Mouse (Mus musculus) midbrain, postnatal 0 days (tissue): ENCODE data around the gene Ap4s1. TPM values are rescaled to one million over a fixed set of nuclear protein-coding genes. Genes with fewer than 3 reads are reported as not detected.

ENCODE experiments used
- ATAC-seq: fragments of 200-750 bp; cut with Nextera tagmentation; 2 replicates; pipeline ENCODE4 v1.8.0; 2017; ENCODE audit warnings: moderate number of reproducible peaks, mild to moderate bottlenecking, moderate TSS enrichment, moderate library complexity; ENCODE audit not compliant: low FRiP score
- DNase-seq: peaks from one replicate; pipeline ENCODE4 v3.0.0-alpha.2; 2015; ENCODE audit warnings: low spot score
- H3K27ac ChIP-seq: fragments of 300-500 bp; sonication (generic); 2 replicates; pipeline ENCODE4 v1.5.1; 2014; ENCODE audit warnings: low read depth, mild to moderate bottlenecking, low read length, mixed read lengths
- H3K27me3 ChIP-seq: fragments of 300-500 bp; sonication (generic); 2 replicates; pipeline ENCODE4 v1.6.1; 2014; ENCODE audit warnings: low read length, control low read depth, mixed read lengths; ENCODE audit not compliant: insufficient read depth
- H3K36me3 ChIP-seq: fragments of 300-500 bp; sonication (generic); 2 replicates; pipeline ENCODE4 v1.6.1; 2014; ENCODE audit warnings: low read length, control low read depth, mixed read lengths; ENCODE audit not compliant: insufficient read depth
- H3K4me1 ChIP-seq: fragments of 300-500 bp; sonication (generic); 2 replicates; pipeline ENCODE4 v1.6.1; 2014; ENCODE audit warnings: mild to moderate bottlenecking, control low read depth, antibody characterized with exemption, low read length, mixed read lengths; ENCODE audit not compliant: insufficient read depth
- H3K4me2 ChIP-seq: fragments of 300-500 bp; sonication (generic); 2 replicates; pipeline ENCODE4 v1.6.1; 2014; ENCODE audit warnings: low read depth, mild to moderate bottlenecking, low read length, mixed read lengths; ENCODE audit not compliant: poor library complexity, severe bottlenecking
- H3K4me3 ChIP-seq: fragments of 300-500 bp; sonication (generic); 2 replicates; pipeline ENCODE4 v1.5.1; 2014; ENCODE audit warnings: low read depth, mild to moderate bottlenecking, low read length, moderate library complexity
- H3K9ac ChIP-seq: fragments of 300-500 bp; sonication (generic); replicated peaks from 2 replicates; pipeline ENCODE4 v1.6.1; 2014; ENCODE audit warnings: mild to moderate bottlenecking, low read length, moderate library complexity, mixed read lengths; ENCODE audit not compliant: poor library complexity, severe bottlenecking
- H3K9me3 ChIP-seq: fragments of 300-500 bp; sonication (generic); 2 replicates; pipeline ENCODE4 v1.6.1; 2016; ENCODE audit warnings: low read length, control low read depth
- CTCF ChIP-seq: IDR thresholded peaks from 2 replicates; pipeline ENCODE4 v1.5.1; 2016; ENCODE audit warnings: antibody characterized with exemption, mild to moderate bottlenecking
- WGBS: fragments of 180-500 bp; shearing (Covaris S2); extraction: QIAGEN DNeasy Blood & Tissue Kit; methylation state at CpG from one replicate; pipeline ENCODE4 v1.1.7; 2014; 5-methylcytosine and 5-hydroxymethylcytosine counted together
- polyA plus RNA-seq: library from polyadenylated mRNA; unstranded; fragments of >200 nt; fragmentation: Nextera tagmentation; extraction: Ambion mirVana; gene quantifications from 2 replicates; pipeline ENCODE4 v1.2.1, GENCODE M21; 2015
- total RNA-seq: library from RNA; depleted of rRNA; stranded (reverse); fragments of >200 nt; gene quantifications from 2 replicates; pipeline ENCODE4 v1.2.3, GENCODE M21; 2014

The Ap4s1 gene
- total and polyA plus RNA-seq, 2 experiments from 2014 or later, result 39.5 to 74.0 TPM

DNA sequence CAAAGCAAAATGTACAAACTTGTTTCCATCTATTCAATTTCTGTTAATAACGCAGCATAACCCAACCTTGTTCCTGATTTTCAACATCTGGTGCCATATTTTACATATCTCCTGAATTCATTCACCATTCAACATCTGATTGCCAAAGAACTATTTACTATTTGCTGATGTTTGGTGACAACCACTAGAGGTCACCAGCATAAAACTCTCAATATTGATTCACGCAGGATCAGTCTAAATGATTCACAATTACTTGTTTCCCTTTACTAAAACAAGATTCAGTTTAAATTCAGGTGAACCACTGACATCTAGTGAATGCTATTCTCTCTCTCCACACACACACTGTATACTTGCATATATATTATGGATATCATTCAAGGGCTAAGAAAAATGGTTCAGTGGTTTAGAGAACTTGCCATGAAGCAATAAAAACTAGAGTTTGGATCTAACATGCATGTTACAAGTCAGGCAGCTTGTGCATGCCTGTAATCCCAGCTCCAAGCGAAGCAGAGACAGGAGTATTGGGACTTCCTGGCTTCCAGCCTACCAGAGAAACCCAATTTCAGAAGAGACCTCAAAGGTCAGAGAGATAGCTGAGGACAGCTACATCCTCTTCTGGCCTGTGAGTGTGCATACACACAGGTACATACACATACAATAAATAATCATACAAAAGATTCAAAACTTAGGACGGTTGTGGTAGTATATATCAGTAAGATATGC lies 24.0 kb upstream of the Ap4s1 start:
- H3K4me1 ChIP-seq, result no peaks in the 10 kb centered on the region
- ATAC-seq, result no peak
- DNase-seq, result peak; percentile 33
- H3K4me2 ChIP-seq, result no peak overlapping the region
- H3K9ac ChIP-seq, result no peak overlapping the region
- H3K27me3 ChIP-seq, result no peaks in the 10 kb centered on the region
- H3K27ac ChIP-seq, result peak overlapping the region; percentile 14; the same call in 1 of the 2 replicates
- H3K4me3 ChIP-seq, result no peak overlapping the region
- no peaks in the 10 kb centered on the region for H3K9me3 ChIP-seq
- no peaks in the 10 kb centered on the region for H3K36me3 ChIP-seq
- 67% methylated on average over 4 of the region's 4 CpGs for WGBS
- TF ChIP-seq CTCF, result peak; percentile 74

DNA sequence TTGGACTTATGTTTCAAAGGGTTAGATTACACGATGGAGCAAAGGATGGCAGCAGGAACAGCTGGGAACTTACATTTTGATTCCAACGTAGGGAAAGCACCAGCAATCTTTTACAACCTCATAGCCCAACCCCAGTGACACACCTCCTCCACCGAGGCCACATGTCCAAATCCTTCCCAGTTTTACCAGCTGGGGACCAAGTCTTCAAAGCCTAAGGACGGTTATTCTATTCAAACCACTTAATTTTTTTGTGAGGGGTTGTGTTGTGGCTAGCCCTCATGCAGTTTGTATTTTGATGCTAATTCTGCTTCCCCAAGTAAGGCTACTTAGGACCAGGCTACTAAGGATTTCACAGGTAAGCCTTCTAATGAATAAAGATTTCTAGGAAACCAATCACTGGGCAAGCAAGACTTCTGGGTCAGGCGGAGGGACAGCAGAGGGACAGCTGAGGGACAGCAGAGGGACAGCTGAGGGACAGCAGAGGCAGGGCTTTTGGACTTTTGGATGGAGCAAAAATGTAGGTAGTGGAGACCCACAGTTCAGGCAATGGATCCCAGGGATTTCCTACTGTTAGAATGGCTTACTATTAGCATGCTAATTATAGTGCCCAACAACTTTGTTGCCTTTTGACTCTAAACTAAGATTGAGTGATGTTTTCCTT lies 19.5 kb upstream of the Ap4s1 start:
- ATAC-seq (no peak), DNase-seq (no peak)
- TF ChIP-seq CTCF, result no peak
- H3K9ac ChIP-seq, result no peak overlapping the region
- no peak overlapping the region for H3K4me3 ChIP-seq
- no peaks in the 10 kb centered on the region for H3K36me3 ChIP-seq
- H3K4me2 ChIP-seq, result no peak overlapping the region
- H3K27me3 ChIP-seq, result no peaks in the 10 kb centered on the region
- H3K4me1 ChIP-seq, result no peaks in the 10 kb centered on the region
- H3K27ac ChIP-seq, result no peak overlapping the region
- WGBS, result 29% methylated on average over 5 of the region's 5 CpGs
- H3K9me3 ChIP-seq, result no peaks in the 10 kb centered on the region

DNA sequence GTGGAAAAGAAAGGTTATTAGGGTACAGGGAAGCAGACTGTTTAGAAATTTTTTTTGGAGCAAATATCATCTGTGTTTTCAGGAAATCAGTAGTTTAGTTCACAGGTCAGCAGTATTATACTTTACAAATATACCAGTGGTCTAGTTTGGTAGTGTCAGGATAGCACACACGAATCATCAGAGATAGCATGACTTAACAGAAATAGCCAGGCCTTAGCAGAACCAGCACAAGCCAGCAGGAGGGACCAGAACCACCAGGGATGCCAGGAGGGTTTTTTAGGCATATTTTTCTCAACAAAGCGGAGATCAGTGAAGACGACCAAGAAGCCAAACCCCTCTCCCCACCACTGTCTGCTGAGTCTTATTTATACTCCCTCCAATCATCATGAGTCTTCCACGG lies 17.6 kb upstream of the Ap4s1 start:
- Histone ChIP-seq H3K36me3 (no peaks in the 10 kb centered on the region), H3K4me1 (no peaks in the 10 kb centered on the region), H3K4me2 (no peak overlapping the region), H3K27ac (no peak overlapping the region), H3K9ac (no peak overlapping the region), H3K9me3 (no peaks in the 10 kb centered on the region), H3K4me3 (no peak overlapping the region), H3K27me3 (no peaks in the 10 kb centered on the region)
- DNase-seq, result no peak
- no peak for TF ChIP-seq CTCF
- ATAC-seq, result no peak
- 60% methylated on average over 4 of the region's 4 CpGs for WGBS

DNA sequence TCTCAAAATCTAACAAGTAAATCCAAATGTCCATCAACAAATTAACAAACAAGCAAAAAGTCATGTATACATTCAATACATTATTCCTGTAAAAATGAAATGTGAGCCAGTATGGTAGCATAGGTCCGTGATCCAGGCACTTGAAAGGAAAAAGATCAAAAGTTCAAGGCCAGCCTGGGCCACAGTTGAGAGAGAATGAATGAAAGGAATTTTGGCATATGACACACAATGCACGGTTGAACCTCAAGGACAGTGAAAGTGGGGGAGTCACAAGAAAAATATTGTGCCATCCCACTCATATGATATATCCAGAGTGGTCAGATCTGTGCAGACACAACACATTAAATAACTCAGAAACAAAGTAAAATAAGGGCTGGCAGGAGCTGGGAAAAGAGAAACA lies 14.4 kb upstream of the Ap4s1 start:
- no peak overlapping the region for H3K27ac ChIP-seq
- DNase-seq, result no peak
- no peaks in the 10 kb centered on the region for H3K36me3 ChIP-seq
- H3K4me1 ChIP-seq, result no peaks in the 10 kb centered on the region
- no peak overlapping the region for H3K4me3 ChIP-seq
- H3K9ac ChIP-seq, result no peak overlapping the region
- ATAC-seq, result no peak
- H3K4me2 ChIP-seq, result no peak overlapping the region
- 70% methylated on average over 2 of the region's 2 CpGs for WGBS
- TF ChIP-seq CTCF, result no peak
- H3K9me3 ChIP-seq, result no peaks in the 10 kb centered on the region
- no peaks in the 10 kb centered on the region for H3K27me3 ChIP-seq

DNA sequence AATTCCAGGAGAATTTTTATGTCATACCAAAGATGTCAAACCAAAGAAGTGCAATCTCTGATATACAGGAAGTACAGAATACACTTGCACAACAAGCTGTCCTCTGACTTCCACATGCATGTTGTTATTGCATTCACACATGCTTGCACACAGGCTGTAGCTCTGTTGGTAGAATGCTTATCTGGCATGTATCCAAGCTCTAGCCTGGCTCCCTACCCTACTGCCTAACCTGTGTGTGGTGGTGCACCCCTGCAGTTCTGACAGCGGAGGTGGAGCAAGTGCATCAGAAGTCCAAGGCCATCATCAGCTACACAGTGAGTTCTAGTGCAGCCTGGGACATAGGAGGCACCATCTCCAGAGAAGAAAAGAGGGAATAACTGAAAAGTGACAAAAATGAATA lies 12.0 kb upstream of the Ap4s1 start:
- ATAC-seq (no peak), DNase-seq (peak; percentile 27)
- Histone ChIP-seq H3K4me1 (no peaks in the 10 kb centered on the region), H3K36me3 (no peaks in the 10 kb centered on the region), H3K4me3 (no peak overlapping the region), H3K9me3 (no peaks in the 10 kb centered on the region), H3K9ac (no peak overlapping the region), H3K27me3 (no peaks in the 10 kb centered on the region), H3K27ac (no peak overlapping the region; the same call in 1 of the 2 replicates), H3K4me2 (no peak overlapping the region)
- TF ChIP-seq CTCF, result no peak
- 71% methylated on average over 1 of the region's 1 CpGs for WGBS

DNA sequence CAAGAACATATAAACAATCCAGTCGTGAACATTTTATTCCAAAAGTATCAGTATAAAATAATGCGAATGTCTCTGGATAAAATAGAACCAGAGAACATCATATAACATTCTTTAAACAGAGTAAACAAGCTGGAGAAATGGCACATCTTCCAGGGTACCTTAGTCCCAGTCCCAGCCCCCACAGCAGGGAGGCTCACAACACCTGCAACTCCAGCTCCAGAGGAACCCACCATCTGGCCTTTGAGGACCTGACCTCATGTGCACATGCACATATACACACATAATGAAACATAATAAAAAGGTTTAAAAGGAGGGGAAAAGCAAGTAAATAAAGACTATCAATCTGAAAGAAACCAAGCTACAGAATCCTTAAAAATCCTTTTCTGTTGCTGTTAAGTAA lies 2.3 kb upstream of the Ap4s1 start:
- WGBS, result 91% methylated on average over 2 of the region's 2 CpGs
- TF ChIP-seq CTCF, result no peak
- Histone ChIP-seq H3K27me3 (no peaks in the 10 kb centered on the region), H3K4me3 (no peak overlapping the region), H3K36me3 (no peaks in the 10 kb centered on the region), H3K9me3 (no peaks in the 10 kb centered on the region), H3K27ac (no peak overlapping the region), H3K4me2 (no peak overlapping the region), H3K9ac (no peak overlapping the region), H3K4me1 (0 out of 2 replicates have a peak, but pooled peaks cover 3% of the 10 kb centered on the region)
- DNase-seq, result no peak
- ATAC-seq, result no peak
